Mouse (Mus musculus): ENCODE measurements around the gene Dennd4c.

- TF ChIP-seq CTCF (IDR thresholded peaks at IDR 0.05; ENCODE audit: low read depth, low read length) (no peak), GATA1 (IDR thresholded peaks at IDR 0.05; ENCODE audit: borderline replicate concordance, low read length) (no peak), POLR2AphosphoS5 (IDR thresholded peaks at IDR 0.05; ENCODE audit: insufficient replicate concordance, low read depth, low read length) (no peak), GATA2 (IDR thresholded peaks at IDR 0.05; ENCODE audit: borderline replicate concordance, low read depth, low read length) (no peak), TAL1 (conservative IDR thresholded peaks at IDR 0.05; ENCODE audit: low read depth, low read length) (no peak)
Measured at GRCm38 (mm10) chr4:86874146-86874847, 125.9 kb downstream of the Dennd4c start, which contains the start of gene Acer2.

All from G1E (cell line).